ENCODE assay signal across 8 mouse cellular contexts in genomic region chr7:114117444-114117905, GRCm38 (mm10). TPM values are rescaled to one million over a fixed set of nuclear protein-coding genes. Genes with fewer than 3 reads are reported as not detected.
DNase-seq lines count a peak whose midpoint lies in the region; TF ChIP-seq lines count a peak whose summit lies in the region.

Gene Rras2 (minus strand): TSS chr7:114117781.

- TF ChIP-seq POLR2A in lung, adult 2 months (IDR thresholded peaks at IDR 0.05; ENCODE audit: borderline replicate concordance, extremely low read depth, low read depth, low read length), result peak; percentile 95
- peak; percentile 92 for TF ChIP-seq POLR2A in olfactory bulb, adult 2 months (IDR thresholded peaks at IDR 0.05; ENCODE audit: insufficient read depth, low read depth, low read length)

- peak within 1 kb of the TSS; percentile 81 for H3K4me3 ChIP-seq in layer of hippocampus, adult 2 months
- H3K4me3 ChIP-seq in lung, adult 2 months (replicated peaks; ENCODE audit: extremely low read depth, low read depth, low read length), result peak within 1 kb of the TSS; percentile 60
- peak within 1 kb of the TSS; percentile 81 for H3K4me3 ChIP-seq in olfactory bulb, adult 2 months (ENCODE audit: insufficient read depth, low read depth, low read length)

- under 1% methylated on average over 55 of the region's 55 CpGs for WGBS in lung, adult 2 months
- WGBS in olfactory bulb, adult 2 months, result under 1% methylated on average over 55 of the region's 55 CpGs

- H3K27ac ChIP-seq in layer of hippocampus, adult 2 months, result peak within 1 kb of the TSS; percentile 88
- H3K27ac ChIP-seq in olfactory bulb, adult 2 months (ENCODE audit: insufficient read depth, low read depth, low read length), result no peak within 1 kb of the TSS

- no peaks in the 10 kb centered on the region for H3K4me1 ChIP-seq in lung, adult 2 months (ENCODE audit: control insufficient read depth, insufficient read depth, low read length)
- peaks cover 7% of the 10 kb centered on the region for H3K4me1 ChIP-seq in olfactory bulb, adult 2 months (ENCODE audit: control insufficient read depth, insufficient read depth, low read length)

- TF ChIP-seq CTCF in layer of hippocampus, adult 2 months (conservative IDR thresholded peaks at IDR 0.05), result peak; percentile 50
- TF ChIP-seq CTCF in lung, adult 2 months (IDR thresholded peaks at IDR 0.05; ENCODE audit: insufficient read depth, low read length), result no peak
- no peak for TF ChIP-seq CTCF in olfactory bulb, adult 2 months (IDR thresholded peaks at IDR 0.05; ENCODE audit: insufficient read depth, low read depth, low read length)

- DNase-seq in CD8-positive naive resting alpha-beta T cell, adult 2 months (ENCODE audit: low read depth in 2 of 2, low spot score in 2 of 2), result peak; percentile 70 to 82
- DNase-seq in cerebellum, adult 11-12 months, result peak; percentile 84
- DNase-seq in forelimb bud, embryonic 11.5 days (ENCODE audit: low read depth, low spot score), result peak; percentile 91
- DNase-seq in heart, postnatal 4 days, result peak; percentile 91
- DNase-seq in layer of hippocampus, adult 2 months (ENCODE audit: low spot score in 2 of 2), result peak; percentile 85 to 86
- peak; percentile 90 for DNase-seq in lung, adult 2 months
- DNase-seq in thymus, adult 18-20 months, result peak; percentile 76 to 80

RNA-seq across cellular contexts. Expression of gene Rras2, which starts in this region (rescaled TPM):
- 10 to 100 TPM; 61.7 to 62.6 TPM for total RNA-seq in heart, postnatal 4 days (2021)
- total RNA-seq in layer of hippocampus, adult 2 months (2021), result 10 to 100 TPM; 26.0 to 27.6 TPM
- polyA plus RNA-seq in lung, adult 2 months (2012; rRNA removed), result 24.4 and 30.0 TPM in 2 replicates
- not detected in 2 replicates for polyA plus RNA-seq in olfactory bulb, adult 2 months (2012; ENCODE audit: insufficient read depth, insufficient read length, low replicate concordance, missing spikeins)
